In the genomic region with DNA sequence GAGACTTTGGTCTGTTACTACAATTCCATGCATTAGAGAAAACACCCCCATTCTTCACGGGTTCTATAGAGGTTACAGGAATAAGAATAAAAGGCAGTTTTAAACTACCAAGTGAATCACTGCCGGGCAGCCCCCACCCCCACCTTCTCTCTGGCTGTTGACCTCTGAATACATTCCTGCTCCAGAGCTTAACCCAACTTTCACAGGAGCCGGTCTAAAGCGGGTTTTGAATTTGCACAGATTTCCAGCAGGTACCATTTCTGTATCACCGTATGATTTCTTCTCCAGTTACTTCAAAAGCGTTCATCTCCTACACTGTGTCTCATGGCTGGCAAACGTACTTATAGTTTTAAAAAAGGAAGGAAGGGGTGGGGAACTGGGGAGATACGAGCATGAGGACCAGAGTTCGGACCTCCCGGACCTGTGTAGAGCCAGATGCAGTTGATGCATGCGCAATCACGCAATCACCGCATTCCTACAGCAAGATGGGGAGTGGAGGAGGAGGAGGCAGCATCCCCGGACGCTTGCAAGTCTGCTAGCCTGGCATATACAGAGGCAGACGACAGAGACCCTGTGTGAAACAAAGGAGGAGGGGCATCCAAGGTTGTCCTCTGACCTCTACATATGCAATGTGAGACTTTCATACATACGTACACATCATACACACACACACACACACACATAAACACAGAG, we compare ENCODE assay signal across 9 mouse cellular contexts. TPM values are rescaled to one million over a fixed set of nuclear protein-coding genes. Genes with fewer than 3 reads are reported as not detected.
A peak's percentile ranks its signal among the peaks of the same experiment; 100 is the strongest.
DNase-seq lines count a peak whose midpoint lies in the region; ATAC-seq lines count a peak whose summit lies in the region.
"Had no signal": no experiment of that assay in that cellular context is flagged by ENCODE, and none has a peak within 500 bp of the region (broad histone marks: within the 10 kb centered on the region; RNA-seq: fewer than 3 reads in every experiment).

No protein-coding gene starts in this region.

- peak overlapping the region; percentile 38 for H3K4me3 ChIP-seq in forebrain, embryonic 15.5 days

- H3K27me3 ChIP-seq in forebrain, embryonic 15.5 days = no peaks in the 10 kb centered on the region

- H3K4me2 ChIP-seq in forebrain, embryonic 15.5 days (replicated peaks) = peak overlapping the region; percentile 46

- 3% methylated on average over 17 of the region's 17 CpGs for WGBS in forebrain, embryonic 15.5 days

- no peaks in the 10 kb centered on the region for H3K36me3 ChIP-seq in forebrain, embryonic 15.5 days

- DNase-seq in frontal cortex, postnatal 10 days (ENCODE audit: low spot score in 2 of 2) = no peak
- peak; percentile 23 for DNase-seq in ES-CJ7 (ENCODE audit: low read depth, low spot score)
- peak; percentile 59 for DNase-seq in mesoderm, embryonic 11.5 days (ENCODE audit: low read depth, low spot score)
- no peak for DNase-seq in thymus, postnatal 25 days
- no peak for DNase-seq in ovary, postnatal 36 days (ENCODE audit: low spot score)
- no peak for DNase-seq in layer of hippocampus, postnatal 36 days

- H3K4me1 ChIP-seq in forebrain, embryonic 15.5 days = peaks cover 35% of the 10 kb centered on the region

- H3K27ac ChIP-seq in forebrain, embryonic 15.5 days (replicated peaks) = peak overlapping the region; percentile 83
- H3K27ac ChIP-seq: liver, embryonic 14.5 days had no signal

- no peaks in the 10 kb centered on the region for H3K9me3 ChIP-seq in forebrain, embryonic 15.5 days

- H3K9ac ChIP-seq in forebrain, embryonic 15.5 days (replicated peaks) = peak overlapping the region; percentile 45
- H3K9ac ChIP-seq: liver, embryonic 14.5 days had no signal

- ATAC-seq in frontal cortex, adult (ENCODE audit: low TSS enrichment) = peak; percentile 64
- peak; percentile 35 for ATAC-seq in forebrain, embryonic 15.5 days (replicated peaks)

RNA-seq across cellular contexts. Expression of a gene that starts 15.7 kb away (rescaled TPM):
- polyA plus RNA-seq in forebrain, embryonic 15.5 days (2015; fragmentation: Nextera tagmentation; extraction: Ambion mirVana) = 2.4 and 2.9 TPM in 2 replicates
- total RNA-seq in layer of hippocampus, postnatal 36 days (2021) = 1 to 10 TPM; 2.1 to 2.5 TPM

RNA-seq across cellular contexts. Expression of a gene that starts 23.9 kb away (rescaled TPM):
- 0.45 and 0.75 TPM in 2 replicates for polyA plus RNA-seq in forebrain, embryonic 15.5 days (2015; fragmentation: Nextera tagmentation; extraction: Ambion mirVana)
- total RNA-seq in layer of hippocampus, postnatal 36 days (2021) = 1 to 10 TPM in 1 of 2 experiments, under 1 TPM in 1; 0.30 to 1.4 TPM

Comparison
In these comparisons a context has a peak if more than half of its experiments do, and no peak if none do; other contexts are left out.
1. DNase-seq: peak in ES-CJ7 (single experiment) and mesoderm, embryonic 11.5 days (single experiment); none in frontal cortex, postnatal 10 days (0 of 2), thymus, postnatal 25 days (single experiment), ovary, postnatal 36 days (single experiment) and layer of hippocampus, postnatal 36 days (0 of 2).